Mouse (Mus musculus) kidney, embryonic 14.5 days (tissue): ENCODE data around the gene Ms4a14. TPM values are rescaled to one million over a fixed set of nuclear protein-coding genes. Genes with fewer than 3 reads are reported as not detected.
"Not testable (repeated sequence)": the region's sequence is repeated elsewhere in the genome, so short reads cannot be mapped to it uniquely, and the experiment has no call there.

Experiments
- ATAC-seq: fragments of 200-750 bp; cut with Nextera tagmentation; 2 replicates; pipeline ENCODE4 v1.8.0; 2017; ENCODE audit warnings: moderate number of reproducible peaks, mild to moderate bottlenecking, moderate TSS enrichment, moderate library complexity; ENCODE audit not compliant: low FRiP score, low TSS enrichment
- H3K27ac ChIP-seq: fragments of 300-500 bp; sonication (generic); 2 replicates; pipeline ENCODE4 v1.5.1; 2014; ENCODE audit warnings: low read depth, mild to moderate bottlenecking, low read length, moderate library complexity, mixed read lengths
- H3K27me3 ChIP-seq: fragments of 300-500 bp; sonication (generic); 2 replicates; pipeline ENCODE4 v1.6.1; 2014; ENCODE audit warnings: mild to moderate bottlenecking, low read length; ENCODE audit not compliant: control insufficient read depth, insufficient read depth
- H3K36me3 ChIP-seq: fragments of 300-500 bp; sonication (generic); 2 replicates; pipeline ENCODE4 v1.6.1; 2014; ENCODE audit warnings: low read length, mixed read lengths; ENCODE audit not compliant: control insufficient read depth, insufficient read depth
- H3K4me1 ChIP-seq: fragments of 300-500 bp; sonication (generic); 2 replicates; pipeline ENCODE4 v1.6.1; 2014; ENCODE audit warnings: low read length, mixed read lengths; ENCODE audit not compliant: control insufficient read depth, insufficient read depth
- H3K4me2 ChIP-seq: fragments of 300-500 bp; sonication (generic); replicated peaks from 2 replicates; pipeline ENCODE4 v1.6.1; 2014; ENCODE audit warnings: low read depth, mild to moderate bottlenecking, low read length
- H3K4me3 ChIP-seq: fragments of 300-500 bp; sonication (generic); 2 replicates; pipeline ENCODE4 v1.5.1; 2014; ENCODE audit warnings: mild to moderate bottlenecking, low read length
- H3K9ac ChIP-seq: fragments of 300-500 bp; sonication (generic); 2 replicates; pipeline ENCODE4 v1.6.1; 2014; ENCODE audit warnings: low read depth, mild to moderate bottlenecking, low read length, moderate library complexity
- H3K9me3 ChIP-seq: fragments of 300-500 bp; sonication (generic); 2 replicates; pipeline ENCODE4 v1.6.1; 2016; ENCODE audit warnings: low read length; ENCODE audit not compliant: control insufficient read depth
- WGBS: fragments of 180-500 bp; shearing (Covaris S2); extraction: QIAGEN DNeasy Blood & Tissue Kit; methylation state at CpG from one replicate; pipeline ENCODE4 v1.1.7; 2014; 5-methylcytosine and 5-hydroxymethylcytosine counted together
- polyA plus RNA-seq: library from polyadenylated mRNA; unstranded; fragments of >200 nt; fragmentation: Nextera tagmentation; extraction: Ambion mirVana; gene quantifications from 2 replicates; pipeline ENCODE4 v1.2.1, GENCODE M21; 2014

Gene Ms4a14
- polyA plus RNA-seq, 1 experiment from 2014 or later: 0.07 TPM

DNA sequence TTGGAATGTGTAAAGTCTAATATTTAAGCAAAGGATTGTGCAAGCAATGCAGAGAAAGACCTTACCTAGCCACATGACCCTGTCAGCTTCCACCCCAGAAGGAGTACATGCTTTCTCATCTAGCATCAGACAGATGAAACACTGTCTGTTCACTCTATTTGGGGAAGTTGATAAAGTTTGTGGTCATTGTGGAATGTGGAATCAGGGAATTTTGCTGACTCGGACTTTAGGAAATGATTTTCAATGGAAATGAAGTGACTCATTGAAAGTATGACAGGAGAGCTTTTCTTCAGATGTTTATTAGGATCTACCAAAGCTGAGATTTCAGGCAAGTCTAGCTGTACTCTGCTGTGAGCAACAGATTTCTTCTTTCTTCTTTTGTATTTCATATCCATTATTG is 6.9 kb upstream of the Ms4a14 start:
- H3K36me3 ChIP-seq: no peaks in the 10 kb centered on the region
- H3K4me2 ChIP-seq: no peak overlapping the region
- no peak overlapping the region for H3K9ac ChIP-seq
- no peaks in the 10 kb centered on the region for H3K4me1 ChIP-seq
- WGBS: 82% methylated on average over 1 of the region's 1 CpGs
- no peak overlapping the region for H3K27ac ChIP-seq
- no peaks in the 10 kb centered on the region for H3K27me3 ChIP-seq
- H3K9me3 ChIP-seq: no peaks in the 10 kb centered on the region; the same call in 1 of the 2 replicates
- ATAC-seq: no peak
- H3K4me3 ChIP-seq: no peak overlapping the region

DNA sequence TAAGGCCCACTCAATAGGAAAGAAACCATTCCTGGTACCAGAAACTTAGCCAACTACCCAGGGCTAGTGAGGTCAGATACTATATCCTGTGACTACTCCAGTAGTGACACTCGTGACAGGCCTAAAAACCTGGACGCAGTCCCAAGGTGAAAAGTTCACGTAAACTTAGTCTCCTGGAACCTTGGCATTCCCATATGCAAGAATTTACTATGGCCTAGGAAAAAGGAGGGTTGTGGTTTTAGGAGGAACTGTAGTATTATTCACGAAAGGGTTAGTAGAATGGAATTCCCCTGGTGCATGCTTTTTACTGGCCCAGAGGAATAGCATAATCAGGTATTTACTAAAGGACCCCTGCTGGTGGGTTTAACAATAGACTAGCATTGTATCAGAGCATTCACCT is 2.5 kb upstream of the Ms4a14 start:
- Histone ChIP-seq H3K9me3 (no peaks in the 10 kb centered on the region; the same call in 1 of the 2 replicates), H3K36me3 (no peaks in the 10 kb centered on the region), H3K4me3 (no peak overlapping the region), H3K27me3 (no peaks in the 10 kb centered on the region), H3K4me2 (no peak overlapping the region), H3K4me1 (no peaks in the 10 kb centered on the region), H3K9ac (no peak overlapping the region), H3K27ac (no peak overlapping the region)
- WGBS: 75% methylated on average over 4 of the region's 4 CpGs
- ATAC-seq: no peak

DNA sequence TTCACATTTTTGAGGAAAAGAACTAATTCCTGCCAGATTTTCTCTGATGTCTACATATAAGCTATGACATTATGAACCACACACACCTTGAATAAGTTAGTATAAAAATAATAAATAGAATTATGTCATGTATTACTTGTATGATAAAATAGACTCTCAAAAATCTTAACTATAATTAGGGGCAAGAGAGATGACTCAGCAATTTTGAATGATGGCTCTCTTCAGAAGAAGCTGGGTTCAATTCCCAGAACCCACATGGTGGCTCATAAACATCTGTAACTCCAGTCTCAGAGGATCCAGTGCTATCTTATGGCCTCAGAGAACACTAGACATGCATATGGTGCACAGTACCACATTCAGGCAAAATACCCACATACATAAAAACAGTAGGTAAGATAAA is 5.4 kb downstream of the Ms4a14 start:
- no peak for ATAC-seq
- Histone ChIP-seq H3K27me3 (no peaks in the 10 kb centered on the region), H3K9ac (no peak overlapping the region), H3K36me3 (no peaks in the 10 kb centered on the region), H3K4me2 (no peak overlapping the region), H3K4me1 (no peaks in the 10 kb centered on the region), H3K9me3 (no peaks in the 10 kb centered on the region), H3K27ac (no peak overlapping the region), H3K4me3 (no peak overlapping the region)

DNA sequence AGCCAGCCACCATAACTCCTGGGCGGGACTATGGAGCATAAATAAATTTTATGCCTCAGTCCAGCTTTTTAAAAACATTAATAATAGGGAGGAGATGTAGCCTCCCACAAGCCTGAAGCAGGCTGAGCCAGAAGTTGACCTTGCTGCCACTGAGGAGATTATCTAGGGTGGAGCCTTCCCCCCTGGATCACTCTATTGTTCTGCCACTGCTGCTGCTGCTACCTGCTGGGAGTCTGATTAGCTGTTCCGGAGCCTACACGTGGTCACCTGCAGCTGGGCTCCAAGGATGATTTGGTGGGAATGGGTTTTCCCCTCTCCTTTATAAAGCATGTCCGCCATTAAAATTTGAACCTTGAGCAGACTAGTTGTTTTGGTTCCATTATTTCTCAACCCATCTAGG is 14.7 kb downstream of the Ms4a14 start:
- not testable (repeated sequence) for H3K4me3 ChIP-seq, H3K36me3 ChIP-seq, H3K4me1 ChIP-seq, H3K27me3 ChIP-seq, H3K9me3 ChIP-seq, H3K9ac ChIP-seq, H3K4me2 ChIP-seq, H3K27ac ChIP-seq, ATAC-seq
- 53% methylated on average over 4 of the region's 4 CpGs for WGBS

- H3K36me3 ChIP-seq: no peaks in the 10 kb centered on the region
These were observed 15.3 kb downstream of the Ms4a14 start for GRCm38 (mm10) chr19:11298939-11299338.

DNA sequence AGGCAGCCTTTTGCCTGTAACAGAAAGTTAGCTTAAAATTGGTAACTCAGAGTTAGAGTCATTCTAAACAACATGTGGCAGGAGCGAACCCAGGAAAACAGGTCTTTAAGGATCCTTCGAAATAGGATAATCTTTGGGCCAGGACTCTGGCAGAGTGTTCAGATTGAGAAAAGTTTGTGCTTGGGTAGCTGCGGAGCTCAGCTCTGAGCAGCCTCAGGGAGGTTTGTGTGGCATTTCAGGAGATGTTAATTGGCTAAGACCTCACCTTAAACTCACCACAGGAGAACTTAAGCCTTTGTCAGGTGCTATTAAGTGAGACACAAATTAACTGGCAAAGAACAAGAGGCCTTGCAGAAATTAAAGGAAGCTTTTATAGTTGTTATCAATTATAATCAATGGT is 20.6 kb downstream of the Ms4a14 start:
- not testable (repeated sequence) for H3K9ac ChIP-seq, H3K36me3 ChIP-seq, H3K4me1 ChIP-seq, ATAC-seq, H3K27ac ChIP-seq, H3K27me3 ChIP-seq, H3K9me3 ChIP-seq
- 12% methylated on average over 3 of the region's 3 CpGs for WGBS
- peak overlapping the region; percentile 46 for H3K4me2 ChIP-seq
- peak overlapping the region; percentile 35; the same call in 1 of the 2 replicates for H3K4me3 ChIP-seq

More at GRCm38 (mm10) chr19:11298939-11299338, 15.3 kb downstream of the Ms4a14 start:
- ATAC-seq: no peak
- H3K27me3 ChIP-seq: no peaks in the 10 kb centered on the region
- H3K27ac ChIP-seq: no peak overlapping the region
- H3K4me2 ChIP-seq: no peak overlapping the region
- no peak overlapping the region for H3K4me3 ChIP-seq
- no peak overlapping the region for H3K9ac ChIP-seq
- no peaks in the 10 kb centered on the region for H3K9me3 ChIP-seq
- 69% methylated on average over 2 of the region's 2 CpGs for WGBS
- H3K4me1 ChIP-seq: no peaks in the 10 kb centered on the region

DNA sequence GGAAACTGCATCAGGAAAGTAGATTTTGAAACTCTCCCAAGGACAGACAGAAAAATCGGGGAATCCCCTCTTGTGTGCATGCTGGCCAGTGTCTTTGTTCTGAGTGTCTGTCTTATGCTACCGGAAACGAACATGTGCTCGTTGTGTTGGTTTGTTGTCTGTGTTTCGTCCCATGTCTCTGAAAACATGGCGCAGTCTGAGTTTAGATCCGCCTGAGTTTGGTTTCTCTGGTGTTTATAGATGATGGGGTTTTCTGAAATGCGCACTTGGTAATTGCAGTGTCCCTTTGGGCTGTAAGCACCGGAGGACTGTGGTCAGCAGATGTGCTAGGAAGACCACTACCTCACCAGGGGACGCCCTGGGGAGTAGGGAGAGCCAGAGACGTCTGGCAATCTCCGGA is 21.3 kb downstream of the Ms4a14 start:
- Histone ChIP-seq H3K27ac (no peak overlapping the region), H3K27me3 (no peaks in the 10 kb centered on the region), H3K9ac (peak overlapping the region; percentile 51; the same call in 1 of the 2 replicates), H3K4me3 (peak overlapping the region; percentile 35), H3K9me3 (no peaks in the 10 kb centered on the region), H3K36me3 (no peaks in the 10 kb centered on the region), H3K4me1 (no peaks in the 10 kb centered on the region), H3K4me2 (peak overlapping the region; percentile 46)
- 10% methylated on average over 12 of the region's 12 CpGs for WGBS
- ATAC-seq: no peak

DNA sequence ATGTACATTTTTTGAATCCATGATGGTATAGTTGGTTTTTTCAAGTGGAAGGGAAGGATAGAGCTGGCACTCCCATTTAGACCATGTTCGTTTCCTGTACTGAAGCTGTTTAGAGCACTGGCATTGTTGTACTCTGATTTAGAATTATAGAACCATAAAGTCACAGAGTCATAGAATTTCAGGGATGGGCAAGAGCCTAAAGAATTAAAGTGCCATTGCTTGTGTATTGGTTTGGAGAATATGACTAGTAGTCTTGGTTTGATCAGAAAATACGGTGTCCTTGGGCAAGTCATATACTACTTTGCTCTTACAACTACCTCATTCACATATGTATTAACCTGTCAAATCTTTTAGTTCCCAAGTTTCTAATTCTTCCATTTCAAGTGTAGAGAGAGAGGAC is 30.5 kb downstream of the Ms4a14 start, which contains the start of gene Ms4a5:
Ms4a5 (minus strand) TSS at position 101 of the 400 bp plus-strand sequence.
- H3K4me3 ChIP-seq: no peak within 1 kb of the TSS
- 96% methylated on average over 2 of the region's 2 CpGs for WGBS
- no peak for ATAC-seq
- H3K9ac ChIP-seq: no peak within 1 kb of the TSS
- no peaks in the 10 kb centered on the region for H3K36me3 ChIP-seq
- H3K4me1 ChIP-seq: no peaks in the 10 kb centered on the region
- H3K9me3 ChIP-seq: no peaks in the 10 kb centered on the region
- no peak within 1 kb of the TSS for H3K4me2 ChIP-seq
- no peak within 1 kb of the TSS for H3K27ac ChIP-seq
- no peaks in the 10 kb centered on the region for H3K27me3 ChIP-seq

DNA sequence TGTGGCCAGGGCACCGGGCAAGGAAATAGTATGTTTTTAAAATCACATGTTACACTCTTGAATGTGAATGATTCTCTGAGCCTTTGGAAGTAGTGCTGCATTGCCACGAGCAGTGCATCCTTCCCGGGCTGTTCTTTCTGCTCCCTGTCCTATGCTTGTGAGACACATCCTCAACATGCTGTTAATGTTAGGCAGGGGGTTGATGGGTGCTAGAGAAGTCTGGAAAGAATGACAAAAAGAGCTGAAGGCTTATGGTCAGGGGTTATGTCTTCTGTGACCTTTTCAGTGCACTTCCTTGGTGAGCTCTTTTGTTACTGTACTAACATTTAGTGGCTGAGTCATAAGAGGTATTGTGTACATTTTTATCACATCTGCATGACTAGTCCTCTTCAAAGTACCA is 34.0 kb downstream of the Ms4a14 start:
- no peaks in the 10 kb centered on the region for H3K4me1 ChIP-seq
- no peaks in the 10 kb centered on the region for H3K9me3 ChIP-seq
- H3K27me3 ChIP-seq: no peaks in the 10 kb centered on the region
- WGBS: 86% methylated on average over 3 of the region's 3 CpGs
- ATAC-seq: no peak
- H3K9ac ChIP-seq: no peak overlapping the region
- no peaks in the 10 kb centered on the region for H3K36me3 ChIP-seq
- no peak overlapping the region for H3K4me2 ChIP-seq
- H3K4me3 ChIP-seq: no peak overlapping the region
- H3K27ac ChIP-seq: no peak overlapping the region
